Mouse (Mus musculus): ENCODE data around the gene Slc2a2. TPM values are rescaled to one million over a fixed set of nuclear protein-coding genes. Genes with fewer than 3 reads are reported as not detected.
"Not testable (repeated sequence)": the region's sequence is repeated elsewhere in the genome, so short reads cannot be mapped to it uniquely, and the experiment has no call there.

Gene Slc2a2
- total and polyA plus RNA-seq, 2 experiments from 2014 or later: not detected

GRCm38 (mm10) chr3:28748151-28748550 lies 50.4 kb downstream of the Slc2a2 start:
- no peak for TF ChIP-seq CTCF (IDR thresholded peaks at IDR 0.05; ENCODE audit: low read depth)
- Histone ChIP-seq H3K36me3 (ENCODE audit: insufficient read depth) (no peaks in the 10 kb centered on the region), H3K27ac (ENCODE audit: low read depth, low read length) (no peak overlapping the region), H3K4me2 (ENCODE audit: low read depth) (no peak overlapping the region), H3K4me1 (ENCODE audit: insufficient read depth) (no peaks in the 10 kb centered on the region), H3K9me3 (ENCODE audit: low read length) (no peaks in the 10 kb centered on the region), H3K27me3 (ENCODE audit: insufficient read depth, low read length) (no peaks in the 10 kb centered on the region), H3K4me3 (ENCODE audit: low read depth, low read length) (no peak overlapping the region), H3K9ac (no peak overlapping the region)
- no peak for DNase-seq
- 89% methylated on average over 3 of the region's 3 CpGs for WGBS
- ATAC-seq: no peak

- H3K4me1 ChIP-seq (ENCODE audit: insufficient read depth): no peaks in the 10 kb centered on the region
- no peak overlapping the region for H3K9ac ChIP-seq
- DNase-seq (no peak), ATAC-seq (no peak)
- H3K36me3 ChIP-seq (ENCODE audit: insufficient read depth): no peaks in the 10 kb centered on the region
- no peaks in the 10 kb centered on the region for H3K27me3 ChIP-seq (ENCODE audit: insufficient read depth, low read length)
- no peak overlapping the region for H3K27ac ChIP-seq (ENCODE audit: low read depth, low read length)
- TF ChIP-seq CTCF (IDR thresholded peaks at IDR 0.05; ENCODE audit: low read depth): no peak
- H3K9me3 ChIP-seq (ENCODE audit: low read length): no peaks in the 10 kb centered on the region
- H3K4me2 ChIP-seq (ENCODE audit: low read depth): no peak overlapping the region
- no peak overlapping the region for H3K4me3 ChIP-seq (ENCODE audit: low read depth, low read length)
Measured at GRCm38 (mm10) chr3:28748956-28749355, 51.3 kb downstream of the Slc2a2 start.

- no peaks in the 10 kb centered on the region for H3K4me1 ChIP-seq (ENCODE audit: insufficient read depth)
- H3K27me3 ChIP-seq (ENCODE audit: insufficient read depth, low read length): no peaks in the 10 kb centered on the region
- H3K4me3 ChIP-seq (ENCODE audit: low read depth, low read length): no peak overlapping the region
- H3K9ac ChIP-seq: no peak overlapping the region
- no peak overlapping the region for H3K27ac ChIP-seq (ENCODE audit: low read depth, low read length)
- DNase-seq (no peak), ATAC-seq (0 out of 2 replicates have a peak, but pooled peaks have one; percentile 18)
- no peaks in the 10 kb centered on the region for H3K9me3 ChIP-seq (ENCODE audit: low read length)
- no peak for TF ChIP-seq CTCF (IDR thresholded peaks at IDR 0.05; ENCODE audit: low read depth)
- WGBS: 56% methylated on average over 7 of the region's 7 CpGs
- H3K4me2 ChIP-seq (ENCODE audit: low read depth): no peak overlapping the region
- H3K36me3 ChIP-seq (ENCODE audit: insufficient read depth): no peaks in the 10 kb centered on the region
Measured at GRCm38 (mm10) chr3:28755477-28755876, 57.8 kb downstream of the Slc2a2 start.

GRCm38 (mm10) chr3:28761225-28761789 lies 63.6 kb downstream of the Slc2a2 start:
- no peak for DNase-seq
- no peak for TF ChIP-seq CTCF (IDR thresholded peaks at IDR 0.05; ENCODE audit: low read depth)
- Histone ChIP-seq H3K27me3 (ENCODE audit: insufficient read depth, low read length) (no peaks in the 10 kb centered on the region), H3K9ac (no peak overlapping the region), H3K4me1 (ENCODE audit: insufficient read depth) (no peaks in the 10 kb centered on the region), H3K4me2 (ENCODE audit: low read depth) (no peak overlapping the region), H3K36me3 (ENCODE audit: insufficient read depth) (no peaks in the 10 kb centered on the region), H3K27ac (ENCODE audit: low read depth, low read length) (no peak overlapping the region), H3K4me3 (ENCODE audit: low read depth, low read length) (no peak overlapping the region), H3K9me3 (ENCODE audit: low read length) (no peaks in the 10 kb centered on the region)
- 60% methylated on average over 8 of the region's 8 CpGs for WGBS
- peak; percentile 63 for ATAC-seq

- Histone ChIP-seq H3K27me3 (ENCODE audit: insufficient read depth, low read length) (no peaks in the 10 kb centered on the region), H3K4me2 (ENCODE audit: low read depth) (no peak overlapping the region), H3K36me3 (ENCODE audit: insufficient read depth) (no peaks in the 10 kb centered on the region), H3K4me3 (ENCODE audit: low read depth, low read length) (no peak overlapping the region), H3K4me1 (ENCODE audit: insufficient read depth) (no peaks in the 10 kb centered on the region), H3K9ac (no peak overlapping the region), H3K9me3 (ENCODE audit: low read length) (no peaks in the 10 kb centered on the region), H3K27ac (ENCODE audit: low read depth, low read length) (no peak overlapping the region)
- no peak for TF ChIP-seq CTCF (IDR thresholded peaks at IDR 0.05; ENCODE audit: low read depth)
- DNase-seq (no peak), ATAC-seq (no peak)
- WGBS: 94% methylated on average over 4 of the region's 4 CpGs
Measured at GRCm38 (mm10) chr3:28766935-28767334, 69.2 kb downstream of the Slc2a2 start.

- Histone ChIP-seq H3K9ac (no peak overlapping the region), H3K4me3 (ENCODE audit: low read depth, low read length) (no peak overlapping the region), H3K36me3 (ENCODE audit: insufficient read depth) (no peaks in the 10 kb centered on the region), H3K27me3 (ENCODE audit: insufficient read depth, low read length) (no peaks in the 10 kb centered on the region), H3K4me2 (ENCODE audit: low read depth) (no peak overlapping the region), H3K4me1 (ENCODE audit: insufficient read depth) (no peaks in the 10 kb centered on the region), H3K9me3 (ENCODE audit: low read length) (no peaks in the 10 kb centered on the region), H3K27ac (ENCODE audit: low read depth, low read length) (no peak overlapping the region)
- 78% methylated on average over 3 of the region's 3 CpGs for WGBS
- DNase-seq (no peak), ATAC-seq (no peak)
- TF ChIP-seq CTCF (IDR thresholded peaks at IDR 0.05; ENCODE audit: low read depth): no peak
Measured at GRCm38 (mm10) chr3:28768222-28768621, 70.5 kb downstream of the Slc2a2 start.

- not testable (repeated sequence) for H3K9me3 ChIP-seq (ENCODE audit: low read length); H3K4me1 ChIP-seq (ENCODE audit: insufficient read depth); H3K27ac ChIP-seq (ENCODE audit: low read depth, low read length); H3K4me3 ChIP-seq (ENCODE audit: low read depth, low read length); H3K36me3 ChIP-seq (ENCODE audit: insufficient read depth); H3K4me2 ChIP-seq (ENCODE audit: low read depth); ATAC-seq; DNase-seq; H3K27me3 ChIP-seq (ENCODE audit: insufficient read depth, low read length); H3K9ac ChIP-seq
- WGBS: 67% methylated on average over 4 of the region's 4 CpGs
Measured at GRCm38 (mm10) chr3:28772919-28773318, 75.2 kb downstream of the Slc2a2 start.

All from forebrain, postnatal 0 days (tissue).